Mouse (Mus musculus) granulocyte monocyte progenitor cell, adult 5-6 weeks (primary cell): ENCODE data around the gene Pafah1b2. TPM values are rescaled to one million over a fixed set of nuclear protein-coding genes. Genes with fewer than 3 reads are reported as not detected.
A peak's percentile ranks its signal among the peaks of the same experiment; 100 is the strongest.

Source experiments
- ATAC-seq: replicated peaks from 2 replicates; pipeline ENCODE4 v1.8.0; 2016; ENCODE audit warnings: mild to moderate bottlenecking, moderate TSS enrichment, inconsistent platforms; ENCODE audit not compliant: poor library complexity, severe bottlenecking
- total RNA-seq, 2 experiments: library from RNA; stranded (forward) in 1 of 2; stranded (reverse) in 1 of 2; fragments of 200-712, 200-1000 nt in 1 of 2; fragments of >200 nt in 1 of 2; fragmentation: Nextera tagmentation in 1 of 2; gene quantifications; 2 replicates each; pipeline ENCODE4 v1.2.3; 2014 to 2017

The Pafah1b2 gene
- total RNA-seq, 2 experiments from 2014 or later = 32.3 to 95.7 TPM

DNA sequence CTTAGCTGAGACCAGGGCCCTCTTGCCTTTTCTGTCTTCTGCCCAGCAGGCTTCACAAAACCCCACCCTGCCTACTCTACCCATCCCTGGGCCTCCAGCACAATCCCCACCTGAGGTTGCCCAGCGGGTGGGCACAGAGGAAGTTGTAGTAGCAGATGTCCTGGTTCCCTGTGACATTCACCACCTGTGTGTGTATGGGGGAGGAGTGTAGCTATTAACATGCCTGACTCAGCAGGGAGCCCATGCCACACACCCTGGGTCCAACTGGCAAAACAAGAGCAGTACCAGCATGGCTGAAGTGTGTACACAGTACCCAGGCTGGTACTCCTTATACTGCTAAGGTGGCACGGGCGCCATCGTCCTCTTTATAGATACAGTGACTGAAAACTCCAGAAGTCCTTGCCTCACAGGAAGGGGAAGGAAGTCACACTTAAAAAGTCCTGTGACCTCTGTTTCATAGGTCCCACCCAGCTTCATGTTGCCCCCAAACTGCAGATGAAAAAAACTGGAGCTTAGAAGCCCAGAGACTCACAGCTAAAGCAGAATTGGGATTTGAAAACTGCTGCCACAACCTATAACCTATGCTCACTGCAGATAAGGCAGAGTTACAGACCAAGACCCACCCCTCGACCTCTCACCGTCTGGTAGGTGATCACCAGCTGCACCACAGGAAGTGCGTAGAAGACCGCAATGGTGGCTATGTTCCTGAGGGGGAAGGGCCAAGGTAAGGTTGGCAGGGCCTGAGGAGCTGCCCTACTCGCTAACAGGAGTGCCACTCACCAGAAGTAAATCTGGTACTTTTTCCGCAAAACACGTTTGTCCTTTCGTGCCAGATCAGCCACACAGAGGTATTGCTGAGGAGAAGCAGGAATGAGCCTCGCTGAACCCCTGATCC is 67.7 kb downstream of the Pafah1b2 start:
- peak; percentile 58 for ATAC-seq

DNA sequence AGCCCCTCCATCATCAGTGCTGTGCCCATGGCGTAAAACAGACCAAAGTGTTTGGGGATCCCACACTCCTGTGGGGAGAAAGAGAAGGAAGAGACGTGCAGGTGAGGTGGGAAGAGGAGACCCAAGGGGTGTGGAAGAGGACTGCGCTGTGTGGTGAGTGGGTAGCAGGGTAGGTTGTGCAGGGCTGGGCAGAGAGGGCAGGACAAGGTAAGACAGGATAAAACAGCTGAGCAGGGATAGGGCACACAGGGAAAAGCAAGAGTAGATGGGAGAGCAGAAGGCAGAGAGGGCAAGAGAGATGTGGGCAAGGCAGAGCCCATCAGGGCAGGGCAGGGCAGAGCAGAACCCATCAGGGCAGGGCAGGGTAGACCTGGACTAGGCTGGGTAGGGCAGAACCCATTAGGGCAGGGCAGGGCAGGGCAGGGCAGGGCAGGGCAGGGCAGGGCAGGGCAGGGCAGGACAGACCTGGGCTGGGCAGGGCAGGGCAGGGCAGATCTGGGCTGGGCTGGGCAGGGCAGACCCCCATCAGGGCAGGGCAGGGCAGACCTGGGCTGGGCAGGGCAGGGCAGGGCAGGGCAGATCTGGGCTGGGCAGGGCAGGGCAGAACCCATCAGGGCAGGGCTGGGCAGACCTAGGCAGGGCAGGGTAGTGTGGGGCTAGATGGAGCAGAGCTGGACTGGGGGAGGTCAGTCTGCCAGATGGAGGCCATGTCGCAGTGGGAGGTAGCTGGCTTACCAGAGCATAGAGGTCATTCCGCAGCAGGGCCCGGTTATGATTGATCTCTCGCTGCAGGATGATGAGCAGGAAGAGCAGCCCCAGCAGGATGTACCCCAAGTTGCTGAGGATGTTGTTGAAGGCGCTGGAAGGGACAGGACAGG is 68.6 kb downstream of the Pafah1b2 start:
- no peak for ATAC-seq

DNA sequence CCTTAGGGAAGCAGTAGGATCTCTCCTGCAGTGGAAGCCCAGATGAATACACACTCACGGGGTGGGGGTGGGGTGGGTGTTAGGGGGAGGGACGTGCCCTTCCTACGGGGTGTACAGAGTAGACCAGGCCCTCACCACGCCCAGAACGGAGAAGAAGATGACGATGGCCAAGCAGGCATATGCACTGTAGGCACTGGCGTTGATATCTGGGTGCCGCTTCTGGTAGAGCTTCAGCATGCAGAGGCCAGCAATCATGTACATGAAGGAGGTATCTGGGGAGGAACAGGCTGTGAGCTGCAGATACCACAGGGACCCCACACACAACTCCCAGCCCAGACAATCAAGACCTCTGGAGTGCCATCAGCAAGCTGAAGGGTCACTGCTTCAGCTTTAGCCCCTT is 69.6 kb downstream of the Pafah1b2 start:
- no peak for ATAC-seq

DNA sequence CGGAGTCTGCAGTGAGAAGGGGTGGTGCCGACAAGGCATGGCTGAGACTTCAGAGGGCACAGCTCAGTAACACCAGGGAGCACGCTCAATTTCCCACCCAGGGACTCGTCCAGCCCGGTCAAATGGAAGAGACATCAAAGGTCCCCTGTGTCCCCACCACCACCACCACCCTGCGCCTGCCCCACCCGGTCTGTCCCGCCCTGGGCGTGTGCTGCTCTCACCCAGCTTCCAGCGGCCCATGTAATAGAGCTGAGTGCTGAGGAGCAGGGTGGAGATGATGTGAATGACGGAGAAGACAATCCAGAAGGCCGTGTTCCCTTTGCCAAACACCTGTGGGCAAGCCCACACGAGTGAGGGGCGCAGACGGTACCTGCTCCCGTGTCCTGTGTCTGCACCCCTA is 70.0 kb downstream of the Pafah1b2 start:
- no peak for ATAC-seq

DNA sequence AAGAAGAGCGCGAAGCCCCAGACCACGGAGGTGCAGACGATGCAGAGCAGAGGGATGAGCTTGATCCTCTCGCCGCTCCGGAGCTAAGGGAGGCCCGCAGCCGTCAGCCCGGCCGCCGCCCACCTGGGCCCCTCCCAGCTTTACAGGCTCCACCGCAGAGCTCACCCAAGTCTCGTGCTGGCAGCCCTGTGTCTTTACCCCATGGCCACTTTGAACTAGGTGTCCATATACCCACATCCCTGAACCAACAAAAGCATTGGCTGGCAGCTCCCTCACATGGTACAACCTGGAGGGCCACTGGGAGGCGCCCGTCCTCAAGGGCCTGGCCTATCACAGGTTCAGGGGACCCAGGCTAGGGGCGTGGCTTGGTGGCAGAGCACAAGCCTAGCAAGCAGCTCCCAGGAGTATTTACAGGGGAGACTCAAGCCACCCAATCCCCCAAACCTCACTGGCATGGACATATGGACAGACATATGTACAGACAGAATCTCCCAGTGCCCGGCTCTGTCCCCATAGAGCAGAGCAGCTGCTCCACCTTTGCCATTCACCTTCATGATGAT is 71.1 kb downstream of the Pafah1b2 start:
- no peak for ATAC-seq

DNA sequence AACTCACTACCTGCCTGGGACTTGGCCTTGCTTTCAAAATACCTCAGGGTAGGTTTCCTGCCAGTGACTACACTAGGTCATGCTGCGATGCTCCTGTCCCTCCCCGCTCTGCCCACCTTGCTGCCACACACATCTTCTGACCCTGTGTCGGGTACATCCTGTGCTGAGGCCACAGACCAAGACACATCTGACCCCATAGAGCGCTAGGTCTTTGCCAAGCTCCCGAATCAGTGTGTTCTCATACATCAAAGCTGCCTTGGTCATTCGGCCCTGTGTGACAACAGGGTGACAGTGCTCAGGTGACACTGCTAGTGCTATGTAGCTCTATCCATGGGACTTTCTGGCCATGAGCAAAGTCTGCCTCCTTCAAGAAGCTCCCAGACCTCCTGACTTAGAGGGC is 72.7 kb downstream of the Pafah1b2 start:
- no peak for ATAC-seq

DNA sequence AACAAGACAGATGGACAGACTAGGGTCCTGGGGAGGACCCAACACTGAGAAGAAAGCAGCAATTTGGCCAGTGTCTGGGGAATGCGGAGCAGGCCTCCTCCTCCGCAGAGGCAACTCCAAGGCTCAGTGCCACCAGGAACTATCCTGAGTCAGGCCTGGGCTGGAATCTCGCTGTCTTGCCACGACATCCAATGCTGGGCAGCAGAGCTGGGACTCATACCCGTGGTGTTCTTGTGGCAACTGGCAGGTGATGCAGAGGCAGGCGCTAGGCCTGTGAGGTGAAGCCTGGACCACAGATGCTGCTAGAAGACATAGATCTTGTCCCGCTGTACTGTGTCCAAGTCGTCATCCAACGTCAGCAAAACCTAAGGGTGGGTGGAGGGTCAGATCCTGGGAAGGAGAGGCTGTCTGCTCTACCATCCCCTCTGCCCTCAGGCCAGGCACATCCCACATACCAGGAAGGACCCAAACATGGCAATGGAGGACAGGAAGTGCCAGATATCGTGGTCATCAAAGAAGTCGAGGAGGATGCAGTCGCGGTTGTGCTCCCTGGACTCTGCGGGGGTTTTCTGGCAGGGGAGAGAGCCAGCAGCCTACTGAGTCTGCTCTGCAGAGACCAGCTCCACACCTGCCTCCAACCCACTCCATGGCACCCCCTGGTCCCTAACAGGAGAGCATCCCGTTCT is 73.4 kb downstream of the Pafah1b2 start:
- ATAC-seq = no peak

DNA sequence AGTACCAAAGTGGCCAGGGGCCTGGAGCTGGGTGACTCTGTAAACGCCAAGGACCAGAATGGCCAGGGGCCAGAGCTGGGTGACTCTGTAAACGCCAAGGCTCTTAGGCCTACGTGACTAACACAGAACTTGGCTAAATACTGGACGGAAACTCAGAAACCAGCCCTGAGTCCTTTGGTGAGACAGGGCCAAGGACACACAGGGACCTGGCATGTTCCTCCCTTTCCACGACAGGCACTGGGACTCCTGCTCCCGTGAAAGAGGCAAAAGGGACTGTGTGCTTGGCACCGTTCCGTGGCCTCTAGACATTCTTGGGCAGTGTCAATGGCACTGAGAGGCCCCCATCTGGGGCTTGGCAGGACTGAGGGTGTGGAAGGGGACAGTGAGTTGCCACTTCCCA is 74.4 kb downstream of the Pafah1b2 start:
- no peak for ATAC-seq

DNA sequence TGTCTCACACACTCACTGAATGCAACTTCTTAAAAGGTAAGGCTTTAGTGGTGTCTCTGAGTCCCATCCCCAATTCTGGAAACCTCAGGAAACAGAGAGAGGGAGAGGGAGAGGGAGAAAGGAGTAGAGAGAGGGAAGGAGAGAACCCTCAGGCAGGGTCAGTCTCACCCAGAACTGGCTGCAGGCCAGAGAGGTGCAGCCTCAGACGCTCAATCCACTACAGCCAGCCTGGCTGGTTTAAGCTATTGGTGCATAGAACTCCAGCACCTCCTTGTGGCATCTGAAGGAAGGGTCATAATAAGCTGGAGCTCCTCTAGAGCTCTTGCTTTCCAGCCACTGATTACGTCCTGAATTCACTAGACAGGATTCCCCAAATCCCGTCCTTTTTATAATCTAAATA is 75.6 kb downstream of the Pafah1b2 start:
- ATAC-seq = peak; percentile 69

DNA sequence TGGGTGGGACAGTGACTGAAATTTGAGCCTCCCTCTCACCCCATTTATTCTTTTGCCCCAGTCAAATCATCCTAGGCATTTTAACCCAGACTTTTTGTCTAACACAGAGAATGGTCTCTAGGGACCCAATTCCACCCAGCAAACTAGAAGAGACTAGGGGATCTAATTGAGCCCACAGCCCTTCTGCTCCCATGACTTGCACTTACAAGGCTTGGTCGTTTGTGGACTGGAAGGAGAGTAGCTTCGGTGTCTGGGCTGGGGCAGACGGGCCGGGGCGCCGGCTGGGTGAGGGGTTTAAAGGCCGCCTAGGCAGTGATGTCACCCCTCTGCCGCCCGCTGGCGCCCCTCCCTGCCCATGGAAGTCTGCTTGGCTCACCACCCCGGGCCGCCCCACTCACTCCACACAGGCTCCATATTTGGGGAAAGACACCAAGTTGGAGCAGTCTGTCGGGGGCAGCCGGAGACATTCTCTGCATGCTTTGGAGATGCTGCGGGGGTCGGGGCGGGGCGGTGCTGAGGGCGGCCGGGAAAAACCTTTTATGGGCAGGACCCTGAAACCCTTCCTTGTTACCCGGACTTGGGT is 76.8 kb downstream of the Pafah1b2 start, which contains the start of gene Tagln:
Tagln (minus strand) TSS at position 431 of the 583 bp plus-strand sequence.
- ATAC-seq = no peak

DNA sequence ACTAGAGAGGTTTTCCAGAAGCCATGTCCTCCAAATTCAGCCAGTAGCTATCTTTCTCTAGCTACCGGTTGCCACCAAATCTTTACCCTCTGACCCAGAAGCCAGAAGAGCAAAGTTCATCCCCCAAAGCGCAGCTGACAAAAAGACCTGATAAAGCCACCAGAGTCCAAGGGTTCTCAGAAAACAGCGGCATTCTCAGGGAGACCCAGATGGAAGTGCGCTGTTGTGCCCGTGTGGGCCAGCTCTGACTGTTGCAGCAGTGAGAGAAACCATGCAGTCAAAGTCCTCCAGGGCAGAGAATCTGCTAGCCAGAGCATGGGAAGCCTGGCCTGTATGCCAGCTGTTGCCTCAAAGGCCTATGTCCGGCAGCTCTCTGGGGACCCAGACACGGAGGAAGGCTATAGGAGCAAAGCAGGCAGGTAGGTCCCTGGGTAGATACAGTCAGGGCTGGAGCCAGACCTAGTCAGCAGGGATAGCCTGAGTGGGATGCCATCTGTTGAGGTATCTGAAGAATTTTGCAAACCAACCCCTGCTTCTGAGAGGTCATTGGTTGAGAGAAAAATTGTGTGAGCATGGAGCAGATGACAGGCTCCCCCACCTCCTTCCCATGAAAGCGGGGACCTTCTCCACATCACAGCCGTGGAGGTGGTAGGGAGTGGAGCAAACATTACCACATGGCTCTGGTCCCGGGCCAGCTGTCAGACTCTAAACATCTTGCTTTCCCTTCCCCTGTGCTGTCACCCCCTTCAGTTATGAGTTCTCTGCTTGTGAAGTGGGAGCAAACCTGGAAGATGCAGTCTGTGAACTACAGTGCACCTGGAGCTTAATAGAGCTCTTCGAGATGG is 79.7 kb downstream of the Pafah1b2 start:
- ATAC-seq = no peak

DNA sequence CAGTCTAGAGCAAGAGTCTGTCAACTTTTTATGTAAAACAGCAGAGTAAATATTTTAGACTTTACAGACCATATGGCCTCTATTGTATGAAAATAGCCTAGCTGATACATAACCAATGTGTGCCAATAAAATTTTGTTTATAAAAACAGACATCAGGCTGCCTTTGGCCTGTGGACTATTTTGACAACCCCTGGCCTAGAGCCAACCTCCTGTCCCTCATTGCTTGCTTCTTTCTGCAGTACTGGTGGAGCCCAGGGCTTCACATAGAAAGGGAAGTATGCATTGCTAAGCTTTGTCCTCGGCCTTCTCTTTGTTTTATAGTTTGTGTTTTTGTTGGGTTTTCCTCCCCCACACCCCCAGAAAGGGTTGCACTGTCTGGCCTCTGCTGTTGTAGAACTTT is 80.5 kb downstream of the Pafah1b2 start:
- no peak for ATAC-seq

DNA sequence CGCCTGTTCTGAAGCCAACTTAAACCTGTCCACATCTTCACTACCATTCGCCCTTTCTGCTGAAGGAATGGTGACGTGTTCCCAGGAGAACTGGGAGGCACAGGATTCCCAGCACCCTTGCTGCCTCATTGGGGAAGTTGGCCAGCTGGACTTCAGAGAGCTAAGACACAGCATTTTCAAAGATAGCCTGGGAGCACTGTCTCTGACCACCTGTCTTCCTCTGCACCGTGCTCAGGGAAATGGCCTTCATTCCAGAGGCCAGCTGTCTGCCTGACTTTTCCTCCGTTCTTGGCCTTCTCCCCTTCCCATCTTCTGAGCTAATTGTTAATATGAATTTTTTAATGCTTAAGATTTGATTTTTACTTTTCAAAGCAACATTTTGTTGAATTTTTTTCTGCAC is 83.2 kb downstream of the Pafah1b2 start:
- ATAC-seq = no peak

DNA sequence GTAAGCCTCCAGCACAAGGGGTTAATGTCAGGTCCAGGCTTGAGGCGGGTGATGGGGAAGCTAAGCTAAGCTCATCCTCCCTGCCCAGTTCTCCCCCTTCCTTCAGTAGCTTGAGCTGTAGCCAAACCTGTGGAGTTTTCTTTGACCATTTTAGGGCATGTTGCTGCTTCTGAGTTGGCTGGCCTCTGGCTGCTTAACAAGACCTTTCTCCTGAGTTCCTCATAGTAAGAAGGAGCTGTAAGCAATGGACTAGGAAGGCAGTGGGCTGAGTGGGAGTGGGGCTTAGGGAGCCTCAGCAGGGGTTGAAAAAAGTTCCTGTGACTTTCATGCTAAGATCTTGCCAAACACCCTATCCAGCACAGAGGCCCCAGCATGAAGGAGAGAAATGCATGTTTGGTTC is 92.6 kb downstream of the Pafah1b2 start:
- no peak for ATAC-seq

DNA sequence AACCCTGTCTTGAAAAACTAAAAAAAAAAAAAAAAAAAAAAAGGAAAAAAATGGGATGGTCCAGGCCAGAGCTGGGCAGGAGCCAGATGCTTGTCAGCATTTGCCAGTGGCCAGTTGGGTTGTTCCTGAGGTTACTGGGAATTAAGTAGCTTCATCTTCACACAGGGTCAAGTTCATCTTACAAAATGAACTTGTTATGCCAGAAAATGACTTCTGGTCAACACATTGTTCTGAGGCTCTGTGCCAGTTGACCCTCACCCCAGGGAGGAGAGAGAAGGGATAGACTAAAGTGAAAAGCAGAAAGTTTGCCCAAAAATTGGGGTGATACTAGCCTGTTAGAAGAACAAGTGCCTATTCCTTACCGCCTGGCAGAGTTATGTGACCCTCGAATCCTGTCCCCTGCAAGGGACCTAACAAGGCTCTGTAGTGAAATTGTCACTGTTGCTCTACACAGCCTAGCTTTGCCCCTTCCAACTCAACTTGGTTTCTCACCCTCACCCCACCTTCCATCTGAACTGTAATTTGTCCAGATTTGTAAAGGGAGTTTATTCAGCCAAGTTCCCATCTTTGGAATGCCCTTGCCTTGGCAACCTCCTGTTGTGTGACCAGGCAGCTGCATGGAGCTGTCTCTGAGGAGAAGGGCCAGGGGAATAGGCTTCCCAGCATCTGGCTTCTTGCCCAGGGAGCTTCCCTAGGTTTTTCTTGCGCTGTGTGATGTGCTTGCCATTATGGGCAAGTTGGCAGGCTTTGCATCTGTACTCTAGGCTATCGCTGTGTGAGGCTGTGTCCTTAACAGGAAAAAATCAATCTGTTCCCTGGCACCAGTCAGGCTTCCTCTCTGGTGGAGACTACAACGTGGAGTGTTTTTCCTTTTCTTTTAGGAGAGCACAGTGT is 95.2 kb downstream of the Pafah1b2 start:
- ATAC-seq = no peak

DNA sequence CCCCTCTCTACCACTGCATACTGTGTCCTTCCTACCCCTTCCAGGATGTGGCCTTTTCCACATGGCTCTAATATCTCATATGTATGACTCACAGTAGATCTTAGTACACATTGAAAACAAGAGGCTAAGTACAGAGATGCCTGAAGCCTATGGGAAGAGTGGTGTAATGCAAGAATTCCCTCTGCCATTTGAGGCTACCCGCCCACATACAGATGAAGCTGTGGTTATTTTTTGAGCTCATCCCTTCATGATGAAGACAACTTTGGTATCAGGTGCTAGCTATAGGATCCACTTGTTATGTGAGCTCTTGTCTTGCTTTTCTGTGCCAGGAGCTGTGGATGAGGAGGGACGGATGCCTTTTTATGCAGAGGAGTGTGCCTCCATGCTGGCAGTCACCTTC is 96.8 kb downstream of the Pafah1b2 start:
- ATAC-seq = no peak
